Mouse (Mus musculus): Measurements from ENCODE around the gene Rps6ka3. TPM values are rescaled to one million over a fixed set of nuclear protein-coding genes. Genes with fewer than 3 reads are reported as not detected.

Gene Rps6ka3
- polyA plus RNA-seq (2014; fragmentation: Nextera tagmentation; extraction: Ambion mirVana) = 4.0 and 4.7 TPM in 2 replicates

DNA sequence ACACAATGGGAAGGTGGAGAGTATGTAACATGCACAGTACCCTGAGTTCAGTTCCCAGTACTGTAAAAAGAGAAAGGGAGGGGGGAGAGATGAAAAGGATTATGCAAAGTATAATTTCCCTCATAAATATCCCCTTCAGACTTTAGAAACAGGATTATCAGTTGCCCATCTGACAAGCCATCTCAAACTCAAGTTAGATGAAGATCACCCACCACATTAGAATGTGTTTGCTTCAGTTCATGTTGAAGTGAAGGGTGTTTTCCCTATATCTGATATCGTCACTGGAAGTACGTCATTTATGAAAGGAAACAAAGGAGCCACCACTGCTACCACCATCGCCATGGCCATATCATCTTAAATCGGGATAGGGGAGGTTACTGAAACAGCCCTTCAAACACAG is at the start of gene Rps6ka3:
TSS of gene Rps6ka3 (plus strand) at position 301 of the 400 bp plus-strand sequence.
- Histone ChIP-seq H3K4me1 (replicated peaks; ENCODE audit: control insufficient read depth, insufficient read depth, low read length) (no peaks in the 10 kb centered on the region), H3K27me3 (ENCODE audit: control insufficient read depth, insufficient read depth, low read length) (peaks cover 7% of the 10 kb centered on the region; the same call in 1 of the 2 replicates), H3K27ac (no peak within 1 kb of the TSS), H3K9me3 (ENCODE audit: control insufficient read depth, low read length) (no peaks in the 10 kb centered on the region), H3K36me3 (replicated peaks; ENCODE audit: control insufficient read depth, insufficient read depth) (no peaks in the 10 kb centered on the region), H3K4me2 (replicated peaks) (no peak within 1 kb of the TSS), H3K4me3 (replicated peaks; ENCODE audit: low read length) (no peak within 1 kb of the TSS), H3K9ac (no peak within 1 kb of the TSS)
- DNase-seq (ENCODE audit: low spot score) (no peak), ATAC-seq (ENCODE audit: low FRiP score) (no peak)
- WGBS = 95% methylated on average over 4 of the region's 4 CpGs

DNA sequence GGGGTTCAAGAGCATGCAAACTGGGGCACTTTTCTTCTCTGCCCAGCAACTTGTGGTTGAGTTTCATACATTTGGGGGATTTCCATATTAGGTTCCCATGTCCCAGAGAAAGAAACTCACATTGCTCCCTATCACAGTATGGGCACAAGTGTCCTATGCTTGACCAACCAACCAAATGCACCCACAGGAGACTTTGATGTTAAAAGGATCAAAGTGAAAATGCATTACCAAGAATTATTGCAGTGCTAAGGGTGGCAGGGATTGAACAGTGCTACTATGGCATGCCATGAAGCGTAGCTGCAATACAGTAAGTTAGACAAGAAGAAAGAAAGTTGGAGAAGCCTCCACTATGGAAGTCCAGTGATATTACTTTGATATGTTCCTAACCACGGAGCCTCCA is 40.9 kb upstream of the Rps6ka3 start:
- H3K27ac ChIP-seq = no peak overlapping the region
- no peak overlapping the region for H3K4me3 ChIP-seq (replicated peaks; ENCODE audit: low read length)
- H3K9me3 ChIP-seq (ENCODE audit: control insufficient read depth, low read length) = no peaks in the 10 kb centered on the region
- H3K4me1 ChIP-seq (replicated peaks; ENCODE audit: control insufficient read depth, insufficient read depth, low read length) = no peaks in the 10 kb centered on the region
- WGBS = 80% methylated on average over 2 of the region's 2 CpGs
- H3K9ac ChIP-seq = no peak overlapping the region
- ATAC-seq (ENCODE audit: low FRiP score) (no peak), DNase-seq (ENCODE audit: low spot score) (no peak)
- 0 out of 2 replicates have a peak, but pooled peaks cover 3% of the 10 kb centered on the region for H3K27me3 ChIP-seq (ENCODE audit: control insufficient read depth, insufficient read depth, low read length)
- no peaks in the 10 kb centered on the region for H3K36me3 ChIP-seq (replicated peaks; ENCODE audit: control insufficient read depth, insufficient read depth)
- H3K4me2 ChIP-seq (replicated peaks) = no peak overlapping the region

GRCm38 (mm10) chrX:159171579-159171978 is 38.5 kb upstream of the Rps6ka3 start:
- H3K4me2 ChIP-seq (replicated peaks) = no peak overlapping the region
- no peak overlapping the region for H3K4me3 ChIP-seq (replicated peaks; ENCODE audit: low read length)
- 77% methylated on average over 2 of the region's 2 CpGs for WGBS
- ATAC-seq (ENCODE audit: low FRiP score) (no peak), DNase-seq (ENCODE audit: low spot score) (no peak)
- no peak overlapping the region for H3K9ac ChIP-seq
- no peaks in the 10 kb centered on the region for H3K9me3 ChIP-seq (ENCODE audit: control insufficient read depth, low read length)
- H3K36me3 ChIP-seq (replicated peaks; ENCODE audit: control insufficient read depth, insufficient read depth) = no peaks in the 10 kb centered on the region
- no peak overlapping the region for H3K27ac ChIP-seq
- H3K4me1 ChIP-seq (replicated peaks; ENCODE audit: control insufficient read depth, insufficient read depth, low read length) = no peaks in the 10 kb centered on the region
- 0 out of 2 replicates have a peak, but pooled peaks cover 3% of the 10 kb centered on the region for H3K27me3 ChIP-seq (ENCODE audit: control insufficient read depth, insufficient read depth, low read length)

DNA sequence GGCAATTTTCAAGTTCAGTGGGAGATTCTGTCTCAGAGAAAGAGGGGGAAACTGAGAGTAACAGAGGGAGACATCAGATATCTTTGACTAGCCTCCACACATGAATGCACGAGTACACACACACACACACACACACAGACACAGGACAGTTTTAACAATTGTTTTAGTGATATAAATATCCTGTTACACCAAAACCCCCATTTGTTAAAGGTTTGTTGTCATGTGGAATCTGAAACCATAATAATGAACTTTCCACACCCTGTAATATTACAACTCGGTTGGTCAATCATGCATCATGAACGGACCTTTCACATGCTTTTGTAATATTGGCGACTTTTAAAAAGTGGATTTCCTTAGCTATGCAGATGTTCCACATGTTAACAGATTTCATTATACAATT is 18.5 kb upstream of the Rps6ka3 start:
- 81% methylated on average over 4 of the region's 4 CpGs for WGBS
- Histone ChIP-seq H3K9me3 (ENCODE audit: control insufficient read depth, low read length) (no peaks in the 10 kb centered on the region), H3K36me3 (replicated peaks; ENCODE audit: control insufficient read depth, insufficient read depth) (no peaks in the 10 kb centered on the region), H3K4me2 (replicated peaks) (no peak overlapping the region), H3K27ac (no peak overlapping the region), H3K4me3 (replicated peaks; ENCODE audit: low read length) (no peak overlapping the region), H3K9ac (no peak overlapping the region), H3K27me3 (ENCODE audit: control insufficient read depth, insufficient read depth, low read length) (no peaks in the 10 kb centered on the region), H3K4me1 (replicated peaks; ENCODE audit: control insufficient read depth, insufficient read depth, low read length) (no peaks in the 10 kb centered on the region)
- ATAC-seq (ENCODE audit: low FRiP score) (no peak), DNase-seq (ENCODE audit: low spot score) (no peak)

DNA sequence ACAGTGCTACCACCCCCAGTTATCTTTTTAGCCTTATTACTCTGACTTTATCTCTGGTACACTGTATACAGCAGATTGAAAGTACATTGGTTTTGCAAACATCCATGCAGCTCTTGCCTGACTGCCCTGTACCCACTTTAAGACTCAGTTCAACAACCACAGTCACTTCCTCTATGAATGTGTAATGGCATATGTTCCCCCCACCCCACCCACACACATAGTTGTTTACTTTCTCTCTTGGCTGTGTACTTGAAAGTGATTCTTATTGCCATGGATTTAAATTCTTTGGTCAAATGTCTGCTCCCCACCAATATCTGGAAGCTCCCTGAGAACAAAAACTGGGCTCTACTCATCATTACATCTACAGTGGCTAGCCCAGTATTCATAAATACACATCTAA is 10.6 kb upstream of the Rps6ka3 start:
- no peaks in the 10 kb centered on the region for H3K4me1 ChIP-seq (replicated peaks; ENCODE audit: control insufficient read depth, insufficient read depth, low read length)
- H3K27me3 ChIP-seq (ENCODE audit: control insufficient read depth, insufficient read depth, low read length) = no peaks in the 10 kb centered on the region
- no peaks in the 10 kb centered on the region for H3K36me3 ChIP-seq (replicated peaks; ENCODE audit: control insufficient read depth, insufficient read depth)
- no peak overlapping the region for H3K9ac ChIP-seq
- ATAC-seq (ENCODE audit: low FRiP score) (no peak), DNase-seq (ENCODE audit: low spot score) (no peak)
- H3K4me3 ChIP-seq (replicated peaks; ENCODE audit: low read length) = no peak overlapping the region
- no peak overlapping the region for H3K4me2 ChIP-seq (replicated peaks)
- H3K27ac ChIP-seq = no peak overlapping the region
- H3K9me3 ChIP-seq (ENCODE audit: control insufficient read depth, low read length) = no peaks in the 10 kb centered on the region

- ATAC-seq (ENCODE audit: low FRiP score) (no peak), DNase-seq (ENCODE audit: low spot score) (no peak)
- no peaks in the 10 kb centered on the region for H3K9me3 ChIP-seq (ENCODE audit: control insufficient read depth, low read length)
- no peak overlapping the region for H3K4me2 ChIP-seq (replicated peaks)
- no peaks in the 10 kb centered on the region for H3K36me3 ChIP-seq (replicated peaks; ENCODE audit: control insufficient read depth, insufficient read depth)
- H3K27ac ChIP-seq = no peak overlapping the region
- WGBS = 81% methylated on average over 5 of the region's 5 CpGs
- H3K4me3 ChIP-seq (replicated peaks; ENCODE audit: low read length) = no peak overlapping the region
- no peaks in the 10 kb centered on the region for H3K4me1 ChIP-seq (replicated peaks; ENCODE audit: control insufficient read depth, insufficient read depth, low read length)
- H3K27me3 ChIP-seq (ENCODE audit: control insufficient read depth, insufficient read depth, low read length) = no peaks in the 10 kb centered on the region
- no peak overlapping the region for H3K9ac ChIP-seq
Observed at GRCm38 (mm10) chrX:159200101-159200500, 10.0 kb upstream of the Rps6ka3 start.

GRCm38 (mm10) chrX:159210892-159211583 is 931 bp downstream of the Rps6ka3 start:
- 80% methylated on average over 5 of the region's 5 CpGs for WGBS
- no peaks in the 10 kb centered on the region for H3K9me3 ChIP-seq (ENCODE audit: control insufficient read depth, low read length)
- peaks cover 7% of the 10 kb centered on the region; the same call in 1 of the 2 replicates for H3K27me3 ChIP-seq (ENCODE audit: control insufficient read depth, insufficient read depth, low read length)
- no peaks in the 10 kb centered on the region for H3K36me3 ChIP-seq (replicated peaks; ENCODE audit: control insufficient read depth, insufficient read depth)
- no peak overlapping the region for H3K27ac ChIP-seq
- H3K4me3 ChIP-seq (replicated peaks; ENCODE audit: low read length) = no peak overlapping the region
- DNase-seq (ENCODE audit: low spot score) = no peak
- H3K4me1 ChIP-seq (replicated peaks; ENCODE audit: control insufficient read depth, insufficient read depth, low read length) = no peaks in the 10 kb centered on the region
- ATAC-seq (ENCODE audit: low FRiP score) = no peak
- no peak overlapping the region for H3K9ac ChIP-seq
- no peak overlapping the region for H3K4me2 ChIP-seq (replicated peaks)

GRCm38 (mm10) chrX:159215253-159215652 is 5.1 kb downstream of the Rps6ka3 start:
- WGBS = 36% methylated on average over 3 of the region's 3 CpGs
- no peaks in the 10 kb centered on the region for H3K36me3 ChIP-seq (replicated peaks; ENCODE audit: control insufficient read depth, insufficient read depth)
- H3K27me3 ChIP-seq (ENCODE audit: control insufficient read depth, insufficient read depth, low read length) = peaks cover 9% of the 10 kb centered on the region; the same call in 1 of the 2 replicates
- no peak overlapping the region for H3K9ac ChIP-seq
- H3K4me3 ChIP-seq (replicated peaks; ENCODE audit: low read length) = no peak overlapping the region
- no peak overlapping the region for H3K27ac ChIP-seq
- no peaks in the 10 kb centered on the region for H3K4me1 ChIP-seq (replicated peaks; ENCODE audit: control insufficient read depth, insufficient read depth, low read length)
- DNase-seq (ENCODE audit: low spot score) = no peak
- ATAC-seq (ENCODE audit: low FRiP score) = no peak
- no peak overlapping the region for H3K4me2 ChIP-seq (replicated peaks)
- H3K9me3 ChIP-seq (ENCODE audit: control insufficient read depth, low read length) = no peaks in the 10 kb centered on the region

DNA sequence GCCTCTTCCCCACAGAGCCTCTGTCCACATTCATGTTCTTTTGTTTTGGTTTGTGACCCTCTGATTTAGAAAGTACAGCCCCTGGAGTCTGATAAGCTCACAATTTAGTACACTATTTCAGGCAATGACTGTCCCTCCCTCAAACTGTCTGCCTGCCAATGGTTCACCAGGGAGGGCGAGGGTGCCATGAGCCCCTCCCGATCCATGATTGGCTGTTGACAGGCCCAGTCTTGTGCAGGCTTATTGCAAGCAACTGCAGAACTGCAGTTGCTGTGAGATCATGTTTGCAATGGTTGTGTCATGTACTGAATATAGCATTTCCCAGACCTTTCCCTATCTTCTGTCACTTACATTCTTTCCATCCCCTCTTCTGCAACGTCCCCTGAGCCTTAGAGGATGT is 12.4 kb downstream of the Rps6ka3 start:
- H3K9me3 ChIP-seq (ENCODE audit: control insufficient read depth, low read length) = no peaks in the 10 kb centered on the region
- no peak for ATAC-seq (ENCODE audit: low FRiP score)

GRCm38 (mm10) chrX:159237275-159237674 is 27.2 kb downstream of the Rps6ka3 start:
- Histone ChIP-seq H3K36me3 (replicated peaks; ENCODE audit: control insufficient read depth, insufficient read depth) (no peaks in the 10 kb centered on the region), H3K9ac (no peak overlapping the region), H3K9me3 (ENCODE audit: control insufficient read depth, low read length) (no peaks in the 10 kb centered on the region), H3K4me2 (replicated peaks) (no peak overlapping the region), H3K4me1 (replicated peaks; ENCODE audit: control insufficient read depth, insufficient read depth, low read length) (no peaks in the 10 kb centered on the region), H3K27ac (no peak overlapping the region), H3K27me3 (ENCODE audit: control insufficient read depth, insufficient read depth, low read length) (no peaks in the 10 kb centered on the region), H3K4me3 (replicated peaks; ENCODE audit: low read length) (no peak overlapping the region)
- 11% methylated on average over 1 of the region's 1 CpGs for WGBS
- ATAC-seq (ENCODE audit: low FRiP score) = no peak
- no peak for DNase-seq (ENCODE audit: low spot score)

More for the DNA sequence above, 12.4 kb downstream of the Rps6ka3 start:
- Histone ChIP-seq H3K27ac (no peak overlapping the region), H3K36me3 (replicated peaks; ENCODE audit: control insufficient read depth, insufficient read depth) (no peaks in the 10 kb centered on the region), H3K4me2 (replicated peaks) (no peak overlapping the region), H3K4me1 (replicated peaks; ENCODE audit: control insufficient read depth, insufficient read depth, low read length) (no peaks in the 10 kb centered on the region), H3K27me3 (ENCODE audit: control insufficient read depth, insufficient read depth, low read length) (peaks cover 6% of the 10 kb centered on the region; the same call in 1 of the 2 replicates), H3K9ac (no peak overlapping the region), H3K4me3 (replicated peaks; ENCODE audit: low read length) (no peak overlapping the region)
- no peak for DNase-seq (ENCODE audit: low spot score)
- 66% methylated on average over 3 of the region's 3 CpGs for WGBS

Data from hindbrain, embryonic 14.5 days (tissue).